Mouse (Mus musculus) left cerebral cortex, postnatal 25 days (tissue): ENCODE measurements around the gene Snx9. TPM values are rescaled to one million over a fixed set of nuclear protein-coding genes. Genes with fewer than 3 reads are reported as not detected.

Experiments
- DNase-seq, 2 experiments: peaks; one replicate each; pipeline ENCODE4 v3.0.0; 2022; ENCODE audit warnings: low spot score in 2 of 2, mixed read lengths in 1 of 2
- intact Hi-C: fragments of 180-260 bp; cut with DNase I; formaldehyde crosslinking; loops from one replicate; pipeline ENCODE4 v1.15.1; 2025
- total RNA-seq, 2 experiments: library from RNA; stranded (reverse); gene quantifications; 2 replicates each; pipeline ENCODE4 v1.2.3; 2021

Snx9 gene
- total RNA-seq, 2 experiments from 2014 or later: 13.1 to 13.2 TPM

- intact Hi-C loops: no loop called here
- peak in 1 of 2 experiments; percentile 55 for DNase-seq
Measured at GRCm38 (mm10) chr17:5977056-5977920, 136.2 kb downstream of the Snx9 start.

DNA sequence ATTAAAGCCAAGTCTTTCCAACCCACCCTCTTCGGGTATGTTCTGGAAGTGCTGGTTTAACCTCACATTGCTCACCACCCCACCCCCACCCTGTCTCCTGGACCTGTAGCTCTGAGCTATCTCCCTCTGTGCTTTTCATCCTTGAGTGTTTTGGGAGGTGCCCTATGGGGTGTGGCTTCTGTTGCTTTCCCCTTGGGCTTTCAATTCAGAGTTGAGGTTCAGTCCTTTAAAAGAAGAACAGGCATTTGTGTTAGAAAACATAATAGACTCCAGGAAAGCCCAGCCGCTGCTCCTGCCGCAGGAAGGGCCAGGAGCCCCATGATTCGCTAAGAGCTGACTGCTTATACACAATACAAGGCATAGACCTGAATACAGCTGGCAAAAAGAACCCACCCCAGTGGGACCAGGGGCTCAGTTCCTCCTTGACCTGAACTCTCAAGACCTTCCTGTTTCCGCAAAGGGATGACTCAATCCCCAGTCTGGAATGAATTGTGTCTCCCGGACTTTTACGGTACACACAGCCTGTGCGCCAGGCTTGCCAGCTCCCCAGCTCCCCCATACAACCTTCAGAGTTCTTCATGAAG lies 136.9 kb downstream of the Snx9 start:
- intact Hi-C loops: no loop called here
- peak in 1 of 2 experiments; percentile 49 for DNase-seq

DNA sequence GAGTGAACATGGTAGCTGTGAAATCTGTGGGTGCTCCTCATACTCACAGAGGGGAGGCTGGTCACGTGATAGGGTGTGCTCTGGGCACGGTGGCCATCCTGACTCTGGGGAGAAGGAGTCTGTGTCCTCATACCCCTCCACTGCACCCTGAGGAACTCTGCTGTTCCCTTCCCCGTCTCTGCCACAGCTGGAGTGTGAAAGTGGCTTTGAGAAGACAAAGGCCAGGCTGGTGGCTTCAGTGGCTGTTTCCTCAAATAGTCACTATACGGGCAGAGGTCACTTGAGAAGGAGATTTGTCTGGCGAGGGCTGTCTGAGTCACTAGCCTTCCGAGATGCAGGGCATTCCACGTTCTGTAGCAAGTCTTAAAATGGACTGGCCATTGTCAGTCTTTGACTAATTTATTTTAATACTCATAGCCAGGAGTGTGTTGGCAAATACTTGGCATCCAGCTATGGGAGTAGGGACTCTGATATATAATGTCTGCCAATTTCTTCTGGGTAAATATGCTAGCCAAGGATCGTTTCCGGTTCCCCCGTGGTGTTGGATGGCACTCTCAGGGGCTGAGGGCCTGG lies 137.5 kb downstream of the Snx9 start:
- no peak for DNase-seq
- intact Hi-C loops: no loop called here

- intact Hi-C loops: no loop called here
- no peak for DNase-seq
Measured at GRCm38 (mm10) chr17:5980860-5981259, 139.7 kb downstream of the Snx9 start.

Other genes starting within 250 kb of the Snx9 start
- 100 to 1,000 TPM in 1 of 2 experiments, 10 to 100 TPM in 1; 84.0 to 123 TPM for gene Synj2, start 100.0 kb downstream of the Snx9 start, total RNA-seq
- gene Serac1, start 238.4 kb downstream of the Snx9 start, total RNA-seq: 10 to 100 TPM; 17.1 to 18.7 TPM
- 100 to 1,000 TPM; 117 to 120 TPM for gene Gtf2h5, start 238.5 kb downstream of the Snx9 start, total RNA-seq